ENCODE assay signal across 9 mouse cellular contexts in genomic region chr4:128855613-128856040, GRCm38 (mm10). TPM values are rescaled to one million over a fixed set of nuclear protein-coding genes. Genes with fewer than 3 reads are reported as not detected.
DNase-seq lines count a peak whose midpoint lies in the region; ATAC-seq lines count a peak whose summit lies in the region.
"Had no signal": no experiment of that assay in that cellular context is flagged by ENCODE, and none has a peak within 500 bp of the region (broad histone marks: within the 10 kb centered on the region; RNA-seq: fewer than 3 reads in every experiment).

No protein-coding gene starts in this region.

- H3K4me3 ChIP-seq in heart, embryonic 16.5 days (ENCODE audit: low read length), result no peak overlapping the region
- 0 out of 2 replicates have a peak overlapping the region, but pooled peaks have one; percentile 5 for H3K4me3 ChIP-seq in liver, embryonic 12.5 days
- no peak overlapping the region for H3K4me3 ChIP-seq in stomach, embryonic 14.5 days (ENCODE audit: low read depth, low read length)
- H3K4me3 ChIP-seq in midbrain, embryonic 14.5 days (replicated peaks; ENCODE audit: low read depth, low read length), result no peak overlapping the region

- H3K4me1 ChIP-seq in heart, embryonic 16.5 days (ENCODE audit: control insufficient read depth, insufficient read depth, low read length), result 0 out of 2 replicates have a peak, but pooled peaks cover 2% of the 10 kb centered on the region
- peaks cover 55% of the 10 kb centered on the region for H3K4me1 ChIP-seq in liver, embryonic 12.5 days
- no peaks in the 10 kb centered on the region for H3K4me1 ChIP-seq in stomach, embryonic 14.5 days (ENCODE audit: control insufficient read depth, insufficient read depth, low read length)
- H3K4me1 ChIP-seq in midbrain, embryonic 14.5 days (ENCODE audit: control insufficient read depth, insufficient read depth, low read length), result no peaks in the 10 kb centered on the region

- H3K27me3 ChIP-seq in heart, embryonic 16.5 days (ENCODE audit: control insufficient read depth, insufficient read depth, low read length), result no peaks in the 10 kb centered on the region
- no peaks in the 10 kb centered on the region for H3K27me3 ChIP-seq in liver, embryonic 12.5 days (replicated peaks)
- H3K27me3 ChIP-seq in stomach, embryonic 14.5 days (ENCODE audit: control insufficient read depth, insufficient read depth, low read length), result no peaks in the 10 kb centered on the region
- no peaks in the 10 kb centered on the region for H3K27me3 ChIP-seq in midbrain, embryonic 14.5 days (ENCODE audit: control insufficient read depth, insufficient read depth, low read length)
- H3K27me3 ChIP-seq: Patski had no signal

- no peak overlapping the region for H3K27ac ChIP-seq in heart, embryonic 16.5 days (ENCODE audit: low read length)
- peak overlapping the region; percentile 84 for H3K27ac ChIP-seq in liver, embryonic 12.5 days
- 0 out of 2 replicates have a peak overlapping the region, but pooled peaks have one; percentile 59 for H3K27ac ChIP-seq in stomach, embryonic 14.5 days (ENCODE audit: low read length)
- H3K27ac ChIP-seq in midbrain, embryonic 14.5 days (replicated peaks; ENCODE audit: low read depth, low read length), result no peak overlapping the region

- H3K36me3 ChIP-seq in heart, embryonic 16.5 days (ENCODE audit: control insufficient read depth, insufficient read depth), result no peaks in the 10 kb centered on the region
- H3K36me3 ChIP-seq in liver, embryonic 12.5 days, result no peaks in the 10 kb centered on the region
- no peaks in the 10 kb centered on the region for H3K36me3 ChIP-seq in stomach, embryonic 14.5 days (ENCODE audit: control insufficient read depth, insufficient read depth, low read length)
- H3K36me3 ChIP-seq in midbrain, embryonic 14.5 days (ENCODE audit: control insufficient read depth, insufficient read depth, low read length), result no peaks in the 10 kb centered on the region

- ATAC-seq in heart, embryonic 16.5 days (replicated peaks; ENCODE audit: extremely low read depth, insufficient read depth, low FRiP score), result peak; percentile 78; the same call in 1 of the 2 replicates
- peak; percentile 95 for ATAC-seq in liver, embryonic 12.5 days
- ATAC-seq in stomach, embryonic 14.5 days (ENCODE audit: insufficient number of reproducible peaks, insufficient read depth, low FRiP score, low read depth), result peak; percentile 86
- no peak for ATAC-seq in megakaryocyte, adult 5-6 weeks (ENCODE audit: poor library complexity, severe bottlenecking)
- ATAC-seq in CD4-positive, CD25-positive, alpha-beta regulatory T cell, adult 4 months, result no peak
- no peak for ATAC-seq in midbrain, embryonic 14.5 days (ENCODE audit: low FRiP score, low TSS enrichment)
- ATAC-seq: Patski had no signal

- 0 out of 2 replicates have a peak, but pooled peaks cover 3% of the 10 kb centered on the region for H3K9me3 ChIP-seq in heart, embryonic 16.5 days (replicated peaks; ENCODE audit: control insufficient read depth, low read length)
- H3K9me3 ChIP-seq in liver, embryonic 12.5 days (replicated peaks), result peaks cover 5% of the 10 kb centered on the region; the same call in 1 of the 2 replicates
- H3K9me3 ChIP-seq in stomach, embryonic 14.5 days (ENCODE audit: control insufficient read depth, low read depth, low read length), result no peaks in the 10 kb centered on the region; the same call in 1 of the 2 replicates
- H3K9me3 ChIP-seq in midbrain, embryonic 14.5 days (ENCODE audit: control insufficient read depth, low read length), result no peaks in the 10 kb centered on the region

- DNase-seq in spleen, adult 12 weeks (ENCODE audit: low spot score), result peak; percentile 20
- DNase-seq in spleen, adult 18-20 months, result no peak
- no peak for DNase-seq in midbrain, embryonic 14.5 days

- H3K4me2 ChIP-seq in heart, embryonic 16.5 days (ENCODE audit: low read depth, low read length), result no peak overlapping the region
- peak overlapping the region; percentile 61 for H3K4me2 ChIP-seq in liver, embryonic 12.5 days
- H3K4me2 ChIP-seq in stomach, embryonic 14.5 days (replicated peaks; ENCODE audit: low read depth, low read length), result no peak overlapping the region
- no peak overlapping the region for H3K4me2 ChIP-seq in midbrain, embryonic 14.5 days (ENCODE audit: low read length)

- H3K9ac ChIP-seq in heart, embryonic 16.5 days (ENCODE audit: low read length), result no peak overlapping the region
- peak overlapping the region; percentile 53 for H3K9ac ChIP-seq in liver, embryonic 12.5 days
- H3K9ac ChIP-seq in stomach, embryonic 14.5 days (replicated peaks; ENCODE audit: low read depth, low read length), result no peak overlapping the region
- H3K9ac ChIP-seq in midbrain, embryonic 14.5 days (replicated peaks; ENCODE audit: low read length), result no peak overlapping the region

- WGBS in heart, embryonic 16.5 days, result 25% methylated on average over 4 of the region's 4 CpGs
- 27% methylated on average over 4 of the region's 4 CpGs for WGBS in liver, embryonic 12.5 days (ENCODE audit: insufficient replicate concordance)
- 49% methylated on average over 4 of the region's 4 CpGs for WGBS in stomach, embryonic 14.5 days
- 81% methylated on average over 4 of the region's 4 CpGs for WGBS in midbrain, embryonic 14.5 days

RNA-seq across cellular contexts. Expression of gene Trim62, which starts 27.8 kb away (rescaled TPM):
- polyA plus RNA-seq in heart, embryonic 16.5 days (2015; fragmentation: Nextera tagmentation; extraction: Ambion mirVana), result 1.6 and 2.3 TPM in 2 replicates
- polyA plus RNA-seq in liver, embryonic 12.5 days (2016; fragmentation: Nextera tagmentation; extraction: Ambion mirVana), result 1.3 and 1.8 TPM in 2 replicates
- 4.8 and 5.2 TPM in 2 replicates for polyA plus RNA-seq in stomach, embryonic 14.5 days (2014; fragmentation: Nextera tagmentation; extraction: Ambion mirVana)
- 2.0 and 2.1 TPM in 2 replicates for total RNA-seq in megakaryocyte, adult 5-6 weeks (2015)
- 0.81 and 0.84 TPM in 2 replicates for total RNA-seq in megakaryocyte, adult 5-6 weeks (2017)
- polyA plus RNA-seq in CD4-positive, CD25-positive, alpha-beta regulatory T cell, adult 4 months (2017; shearing (Covaris generic)), result 1 to 10 TPM; 1.3 to 1.6 TPM
- polyA plus RNA-seq in midbrain, embryonic 14.5 days (2014; fragmentation: Nextera tagmentation; extraction: Ambion mirVana), result 22.4 and 27.3 TPM in 2 replicates

RNA-seq across cellular contexts. Expression of gene Zfp362, which starts 49.8 kb away (rescaled TPM):
- polyA plus RNA-seq in heart, embryonic 16.5 days (2015; fragmentation: Nextera tagmentation; extraction: Ambion mirVana), result 17.2 and 18.2 TPM in 2 replicates
- 12.1 and 12.6 TPM in 2 replicates for polyA plus RNA-seq in liver, embryonic 12.5 days (2016; fragmentation: Nextera tagmentation; extraction: Ambion mirVana)
- 31.2 and 32.3 TPM in 2 replicates for polyA plus RNA-seq in stomach, embryonic 14.5 days (2014; fragmentation: Nextera tagmentation; extraction: Ambion mirVana)
- total RNA-seq in megakaryocyte, adult 5-6 weeks (2015), result 20.4 and 20.9 TPM in 2 replicates
- 3.0 and 4.3 TPM in 2 replicates for total RNA-seq in megakaryocyte, adult 5-6 weeks (2017)
- 1 to 10 TPM; 8.3 to 8.4 TPM for polyA plus RNA-seq in CD4-positive, CD25-positive, alpha-beta regulatory T cell, adult 4 months (2017; shearing (Covaris generic))
- 28.3 and 35.7 TPM in 2 replicates for polyA plus RNA-seq in midbrain, embryonic 14.5 days (2014; fragmentation: Nextera tagmentation; extraction: Ambion mirVana)

Comparison
In these comparisons a context has a peak if more than half of its experiments do, and no peak if none do; other contexts are left out.
1. ATAC-seq: peak in heart, embryonic 16.5 days (single experiment), liver, embryonic 12.5 days (single experiment) and stomach, embryonic 14.5 days (single experiment); none in megakaryocyte, adult 5-6 weeks (single experiment), CD4-positive, CD25-positive, alpha-beta regulatory T cell, adult 4 months (single experiment) and midbrain, embryonic 14.5 days (single experiment).
2. H3K27ac ChIP-seq: peak in liver, embryonic 12.5 days (single experiment) and stomach, embryonic 14.5 days (single experiment); none in heart, embryonic 16.5 days (single experiment) and midbrain, embryonic 14.5 days (single experiment).